Mouse (Mus musculus) layer of hippocampus, adult 9-10 months (tissue): ENCODE measurements around the gene Pde6d.
A peak's percentile ranks its signal among the peaks of the same experiment; 100 is the strongest.

ENCODE experiments used
- DNase-seq: peaks from one replicate; pipeline ENCODE4 v3.0.0; 2022; ENCODE audit warnings: low spot score

Pde6d gene

DNA sequence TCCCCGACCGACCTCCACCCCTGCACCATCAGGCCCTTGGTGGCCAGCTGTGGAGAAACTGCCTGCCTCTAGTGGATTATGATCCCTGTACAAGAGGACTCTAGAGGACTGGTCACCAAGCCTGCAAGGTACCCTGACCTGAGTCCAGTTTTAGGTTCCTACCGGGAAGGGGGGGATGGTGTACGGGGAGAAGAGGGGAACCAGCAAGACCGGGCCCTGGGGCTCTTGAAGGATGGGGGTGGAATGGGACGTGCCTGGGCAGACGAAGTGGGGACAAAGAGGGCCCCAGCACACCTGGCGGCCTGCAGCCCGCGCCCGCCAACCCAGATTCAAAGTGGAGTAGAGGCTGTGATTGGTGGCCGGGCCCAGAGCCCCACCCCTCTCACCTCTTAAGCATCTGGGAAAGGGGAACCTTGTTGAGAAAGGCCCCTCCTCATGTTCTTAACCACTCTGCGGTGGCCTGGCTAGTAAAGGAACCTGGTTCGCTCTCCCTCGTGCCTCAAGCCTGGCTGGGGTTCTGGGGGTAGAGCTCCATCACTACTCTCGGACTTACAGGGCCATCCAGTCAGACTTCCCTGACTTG lies 79.2 kb downstream of the Pde6d start:
- no peak for DNase-seq

GRCm38 (mm10) chr1:86502221-86503048 lies 80.0 kb downstream of the Pde6d start:
- no peak for DNase-seq

DNA sequence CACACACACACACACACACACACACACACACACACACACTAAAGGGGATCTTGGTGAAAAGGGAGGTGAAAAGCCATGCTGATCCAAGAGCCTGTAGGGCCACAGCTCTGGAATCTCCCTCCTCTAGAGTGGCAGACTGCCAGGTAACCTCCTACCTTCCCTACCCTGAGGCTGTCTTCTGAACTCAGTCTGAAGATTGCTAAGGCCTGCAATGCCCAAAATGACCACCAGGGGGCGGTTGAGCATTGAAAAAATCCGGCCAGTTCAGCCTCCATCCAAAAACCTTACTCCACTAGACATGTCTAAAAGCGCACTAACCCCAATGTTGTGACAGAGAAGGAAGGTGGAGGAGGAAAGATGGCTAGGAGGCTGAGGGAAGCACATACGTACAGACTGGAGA lies 80.9 kb downstream of the Pde6d start:
- DNase-seq, result peak; percentile 96

GRCm38 (mm10) chr1:86501114-86501532 lies 81.3 kb downstream of the Pde6d start:
- DNase-seq, result peak; percentile 79

DNA sequence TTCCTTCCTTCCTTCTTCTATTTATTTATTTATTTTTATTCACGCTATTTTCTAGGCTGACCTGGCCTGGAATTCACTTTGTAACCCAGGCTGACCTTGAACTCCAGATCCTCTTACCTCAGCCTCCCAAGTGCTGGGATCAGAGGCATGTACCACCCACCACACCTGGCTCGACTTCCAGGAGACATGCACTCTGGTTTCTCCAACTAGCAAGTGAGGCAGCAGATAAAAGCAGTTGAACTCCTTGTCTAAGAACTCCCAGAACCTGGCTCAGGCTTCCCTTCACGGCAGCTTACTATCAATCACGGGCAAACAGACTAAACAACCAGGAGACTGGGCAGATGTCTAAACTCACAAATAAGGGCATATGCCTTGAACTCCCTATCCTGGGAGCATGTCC lies 81.7 kb downstream of the Pde6d start:
- DNase-seq, result no peak

GRCm38 (mm10) chr1:86499903-86500302 lies 82.5 kb downstream of the Pde6d start:
- DNase-seq, result no peak

DNA sequence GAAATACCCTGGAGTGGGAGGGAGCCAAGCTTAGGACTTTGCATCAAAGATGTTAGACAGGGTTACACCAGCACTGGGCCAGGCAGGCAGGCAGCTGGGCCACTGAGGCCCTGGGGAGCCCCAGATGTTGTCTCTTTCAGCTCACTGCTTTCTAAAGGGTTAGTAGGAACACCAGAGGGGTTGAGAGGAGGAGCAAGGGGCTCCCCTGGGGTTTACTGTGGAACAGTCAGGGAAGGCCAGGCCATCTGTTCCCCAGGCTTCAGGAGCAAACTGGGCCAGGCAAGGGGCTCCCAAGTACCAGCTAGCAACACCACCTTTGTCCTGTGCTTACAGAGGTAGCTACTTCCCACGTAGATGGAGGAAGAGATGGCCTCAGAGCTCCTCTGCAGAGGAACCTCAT lies 83.8 kb downstream of the Pde6d start:
- DNase-seq, result no peak

- no peak for DNase-seq
Observed at GRCm38 (mm10) chr1:86497986-86498385, 84.4 kb downstream of the Pde6d start.

- DNase-seq, result no peak
Observed at GRCm38 (mm10) chr1:86497361-86497760, 85.1 kb downstream of the Pde6d start.

DNA sequence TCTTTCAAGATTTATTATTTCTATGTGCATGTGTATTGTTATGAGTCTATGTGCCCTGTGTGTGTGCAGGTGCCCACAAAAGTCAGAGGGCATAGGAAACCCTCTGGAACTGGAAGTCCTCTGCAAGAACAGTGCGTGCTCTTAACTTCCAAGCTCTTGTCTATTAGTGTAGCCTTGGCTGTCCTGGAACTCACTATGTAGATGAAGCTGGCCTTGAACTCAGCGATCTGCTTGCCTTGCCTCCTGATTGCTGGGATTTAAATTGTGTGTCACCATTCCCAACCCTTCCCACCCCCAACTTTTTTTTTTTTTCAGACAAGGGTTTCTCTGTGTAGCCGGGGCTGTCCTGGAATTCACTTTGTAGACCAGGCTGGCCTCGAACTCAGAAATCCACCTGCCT lies 86.1 kb downstream of the Pde6d start:
- DNase-seq, result no peak

GRCm38 (mm10) chr1:86493783-86494182 lies 88.6 kb downstream of the Pde6d start:
- DNase-seq, result no peak
